Mouse (Mus musculus) heart, adult 18-20 months (tissue): ENCODE data around the gene Gm9922. TPM values are rescaled to one million over a fixed set of nuclear protein-coding genes. Genes with fewer than 3 reads are reported as not detected.

Source experiments
- DNase-seq, 2 experiments: peaks; one replicate each; pipeline ENCODE4 v3.0.0; 2021 to 2022; ENCODE audit warnings: mixed read lengths in 1 of 2
- long read RNA-seq, 2 experiments: library from polyadenylated mRNA; stranded (forward); transcript quantifications; one replicate each; pipeline ENCODE4 v2.0.0; 2021
- total RNA-seq, 2 experiments: library from RNA; stranded (reverse); gene quantifications; 2 replicates each; pipeline ENCODE4 v1.2.3; 2021

Gene Gm9922
- 1 to 10 TPM in 1 of 2 experiments, not detected in 1; 1.0 TPM for total RNA-seq
- long read RNA-seq, experiment 1, partial matches to known transcripts: 0 of 1 reads
- long read RNA-seq, experiment 1, other reads (novel, unspliced or antisense): 0 of 1 reads
- long read RNA-seq, experiment 2, partial matches to known transcripts: 0 of 1 reads
- long read RNA-seq, experiment 2, other reads (novel, unspliced or antisense): 0 of 1 reads

DNA sequence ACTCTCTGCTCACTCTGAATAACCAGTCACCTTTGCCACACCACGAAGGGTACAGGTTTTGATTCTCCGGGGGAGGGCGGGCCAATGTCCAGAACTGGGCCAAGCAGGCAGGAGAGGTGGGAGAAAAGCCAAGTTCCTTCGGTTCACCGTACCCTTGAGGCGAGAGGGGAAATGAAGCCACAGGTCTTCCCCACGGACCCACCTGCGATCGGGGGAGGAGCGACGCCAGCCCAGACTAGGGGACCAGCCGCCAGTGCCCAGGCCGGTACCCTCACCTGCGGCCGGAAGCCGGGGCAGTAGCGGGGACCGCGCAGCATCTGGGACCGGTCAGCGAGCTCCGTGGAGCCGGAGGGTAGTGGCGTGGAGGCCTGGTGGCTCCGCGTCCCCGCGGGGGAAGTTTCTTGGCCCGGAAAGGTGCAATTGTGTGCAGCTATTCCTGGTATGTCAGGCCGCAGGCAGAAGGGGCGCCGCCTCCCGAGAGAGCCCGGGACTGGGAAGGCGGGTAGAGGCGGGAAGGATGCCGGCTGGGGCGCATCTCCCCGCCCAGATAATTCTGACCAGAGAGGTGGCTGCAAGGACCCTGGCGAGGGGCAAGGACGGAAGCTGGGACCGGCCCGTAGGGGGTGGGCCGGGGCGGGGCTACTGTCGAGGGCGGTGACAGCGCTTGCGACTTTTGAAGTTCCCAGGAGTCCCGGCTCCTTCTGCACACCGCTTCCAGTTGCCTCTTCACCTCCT is at the start of gene Gm9922, which contains the start of gene Lmo7:
Gene Gm9922 (minus strand): TSS at position 578 of the 735 bp plus-strand sequence.
Gene Lmo7 (plus strand): TSS at position 721 of the 735 bp plus-strand sequence.
- peak; percentile 75 to 89 for DNase-seq

DNA sequence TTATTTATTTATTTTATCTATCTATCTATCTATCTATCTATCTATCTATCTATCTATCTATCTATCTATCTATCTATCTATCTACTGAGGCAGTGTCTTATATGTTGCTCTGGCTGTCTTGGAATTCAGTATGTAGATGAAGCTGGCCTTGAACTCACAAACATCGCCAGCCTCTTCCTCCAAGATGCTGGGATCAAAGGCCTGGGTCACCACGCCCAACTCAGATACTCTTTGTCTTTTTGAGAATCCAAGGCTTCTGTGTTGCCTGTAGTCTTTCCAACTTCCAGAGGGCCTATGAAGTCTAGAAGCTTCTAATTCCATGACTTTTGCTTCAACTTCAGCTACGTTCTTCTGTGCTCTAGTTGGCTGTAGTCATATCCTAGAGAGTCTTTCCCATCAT is 48.8 kb upstream of the Gm9922 start:
- DNase-seq: no peak

DNA sequence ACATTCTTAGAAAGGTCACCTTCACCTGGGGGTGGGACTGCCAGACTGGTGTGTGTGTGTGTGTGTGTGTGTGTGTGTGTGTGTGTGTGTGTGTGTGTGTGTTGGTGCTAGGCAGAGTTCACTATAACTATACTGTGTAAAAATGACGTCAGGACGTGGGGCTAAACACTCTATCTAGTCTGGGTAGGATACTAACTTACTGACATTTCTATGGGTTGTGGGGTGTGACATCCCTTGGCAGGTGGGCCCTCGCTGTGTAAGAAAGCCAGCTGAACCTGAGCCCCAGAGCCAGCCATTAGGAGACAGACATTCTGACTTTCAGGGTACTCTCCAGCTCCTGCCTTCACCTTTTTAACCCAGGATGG is 47.5 kb upstream of the Gm9922 start:
- no peak for DNase-seq

DNA sequence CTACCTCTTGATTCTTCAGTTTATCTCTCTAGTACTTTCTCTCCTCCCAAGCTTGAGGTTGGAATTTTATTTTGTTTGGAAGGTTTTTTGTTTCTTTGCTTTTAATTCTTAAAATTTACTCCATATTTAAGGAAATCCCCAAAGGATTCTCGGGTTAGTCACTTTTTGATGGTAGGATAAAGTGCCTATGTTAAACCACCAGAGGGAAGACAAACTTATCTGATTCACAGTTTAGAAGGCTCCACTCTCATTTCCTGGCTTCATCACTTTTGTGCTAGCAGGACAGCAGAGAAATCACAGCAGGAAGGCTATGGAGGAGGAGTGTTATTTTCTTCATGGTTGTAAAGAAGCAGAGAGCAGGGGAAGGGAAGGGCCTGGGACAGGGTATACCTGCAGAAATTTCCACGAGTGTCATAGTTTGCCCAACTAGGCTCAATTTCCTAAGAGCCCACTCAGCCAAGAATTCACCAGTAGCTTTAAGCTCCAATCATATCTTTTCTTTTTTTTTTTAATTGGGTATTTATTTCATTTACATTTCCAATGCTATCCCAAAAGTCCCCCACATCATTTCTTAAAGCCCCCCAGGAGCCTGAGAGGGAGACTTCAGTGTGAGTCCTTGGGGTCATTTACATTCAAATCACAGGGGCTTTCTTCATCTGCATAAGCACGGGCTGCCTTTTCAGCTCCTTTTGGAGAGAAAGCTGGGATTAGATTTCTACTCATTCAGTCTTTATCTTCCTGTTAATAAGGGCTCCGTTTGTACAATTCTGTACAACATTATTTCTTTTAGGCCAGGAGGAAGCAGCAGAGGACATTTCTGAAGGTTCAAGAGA is 46.9 kb upstream of the Gm9922 start:
- no peak for DNase-seq

DNA sequence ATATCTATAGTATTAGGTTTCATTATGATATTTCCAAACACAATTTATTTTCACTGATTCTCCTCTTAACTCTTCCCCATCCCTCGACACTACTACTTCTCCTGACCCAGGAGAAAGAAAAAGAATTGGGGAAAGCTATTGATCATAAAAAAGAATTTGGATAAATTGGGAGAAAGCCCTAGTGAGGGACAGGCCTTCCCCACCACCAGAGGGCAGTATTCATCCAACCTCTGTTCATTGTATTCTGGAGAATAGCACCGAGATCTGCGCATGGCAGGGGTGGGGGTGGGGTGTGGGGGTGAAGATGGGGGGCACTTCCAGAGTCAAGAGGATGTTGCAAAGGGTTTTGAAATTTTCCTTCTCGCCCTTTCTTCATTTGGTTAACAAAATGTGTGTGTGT is 45.0 kb upstream of the Gm9922 start:
- peak; percentile 12 to 66 for DNase-seq

DNA sequence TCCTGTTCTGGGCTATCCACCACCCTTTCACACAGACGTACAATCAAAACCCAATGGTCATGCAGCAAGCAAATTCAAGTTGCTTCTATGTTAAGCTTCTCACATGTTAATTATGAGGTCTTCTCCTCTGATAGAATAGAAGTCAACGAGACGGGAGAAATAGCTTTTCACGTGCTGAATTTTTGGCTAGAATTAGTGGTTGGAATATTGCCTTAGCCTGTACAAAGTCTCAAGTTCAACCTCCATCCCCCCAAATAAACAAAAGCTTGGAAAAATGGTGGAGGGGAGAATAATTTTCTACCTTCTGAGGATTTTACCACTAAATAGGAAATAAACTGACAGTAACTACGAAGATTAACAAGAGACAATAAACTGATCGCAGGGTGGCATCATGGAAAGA is 42.1 kb upstream of the Gm9922 start:
- DNase-seq: no peak

DNA sequence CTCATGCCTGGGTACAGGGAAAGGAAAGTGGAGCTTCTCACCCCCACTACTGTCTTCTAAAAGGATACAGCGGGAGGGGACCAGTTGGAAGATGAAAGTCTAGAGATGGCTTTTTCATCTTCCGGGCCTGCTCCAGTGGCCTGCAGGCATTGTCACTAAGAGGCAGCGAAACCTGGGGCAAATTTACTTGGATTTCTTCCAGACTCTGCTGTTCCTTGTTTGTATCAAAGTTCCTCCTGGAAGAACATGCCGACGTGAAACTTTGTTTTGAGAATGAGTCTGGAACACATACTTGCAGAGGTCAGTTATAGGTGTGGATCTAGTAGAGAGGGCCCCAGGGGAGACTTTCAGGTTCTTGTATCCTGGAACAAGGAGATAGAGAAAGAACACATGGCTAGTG is 41.7 kb upstream of the Gm9922 start:
- no peak for DNase-seq

DNA sequence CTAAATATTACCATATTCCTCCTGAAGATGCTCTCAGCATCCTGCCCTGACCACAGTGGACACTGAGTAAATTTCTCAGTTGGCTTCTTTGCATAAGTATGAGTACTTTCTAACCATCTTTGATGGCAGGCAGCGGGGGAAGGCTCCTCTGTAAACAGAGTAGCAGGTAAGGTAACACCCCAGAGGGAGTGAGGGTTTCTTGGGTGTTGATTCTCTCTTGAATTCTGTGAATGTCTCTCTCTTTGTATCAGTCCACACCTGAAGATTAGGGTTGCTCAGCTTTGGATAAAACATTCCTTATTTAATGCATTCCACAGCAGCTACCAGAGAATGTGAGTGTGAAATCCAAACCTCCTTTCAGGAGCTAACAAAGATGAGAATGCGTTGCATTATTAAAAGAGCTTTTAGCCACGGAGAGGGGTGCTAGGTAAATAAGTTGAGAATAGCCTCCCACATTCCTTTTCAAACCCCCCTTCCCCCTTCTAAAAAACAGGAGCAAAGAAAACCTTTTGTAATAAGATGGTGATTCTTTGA is 34.2 kb upstream of the Gm9922 start:
- DNase-seq: no peak

DNA sequence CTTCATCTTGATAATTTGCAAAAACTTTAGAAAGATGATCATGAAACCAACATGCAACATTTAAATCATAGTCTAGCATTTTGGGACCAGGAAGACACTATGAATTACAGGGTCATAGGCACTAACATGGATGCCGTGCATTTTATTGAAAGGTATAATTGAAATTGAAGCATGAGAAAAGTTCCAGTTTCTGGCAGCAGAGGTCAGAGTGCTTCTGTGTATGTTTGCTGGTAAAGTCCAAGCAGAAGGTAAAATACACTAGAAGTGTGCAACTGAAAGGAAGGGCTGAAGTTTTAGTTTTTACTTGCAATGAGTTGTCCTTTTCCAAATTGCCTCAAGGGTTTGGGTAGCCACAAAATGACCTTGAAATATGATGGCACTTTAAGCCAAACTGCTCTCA is 32.7 kb upstream of the Gm9922 start:
- no peak for DNase-seq

DNA sequence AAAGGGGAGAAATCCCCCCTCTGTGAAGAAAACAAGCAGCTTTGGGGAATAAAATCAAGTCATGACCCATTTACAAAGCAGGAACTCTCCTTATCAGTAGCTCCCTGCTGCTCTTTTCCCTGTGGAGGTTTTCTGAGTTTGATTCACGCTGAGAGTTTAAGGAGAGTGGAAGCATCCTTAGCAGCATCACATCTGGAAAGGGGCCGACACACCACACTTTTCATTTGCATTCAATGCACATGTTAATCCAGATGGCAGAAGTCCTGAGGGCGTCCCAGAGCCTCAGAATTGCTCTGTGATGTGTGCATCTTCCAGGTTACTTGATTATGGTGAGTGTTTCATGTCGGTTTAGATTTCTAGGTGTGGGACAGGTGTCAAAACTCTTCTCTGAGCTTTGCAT is 25.8 kb upstream of the Gm9922 start:
- DNase-seq: no peak

DNA sequence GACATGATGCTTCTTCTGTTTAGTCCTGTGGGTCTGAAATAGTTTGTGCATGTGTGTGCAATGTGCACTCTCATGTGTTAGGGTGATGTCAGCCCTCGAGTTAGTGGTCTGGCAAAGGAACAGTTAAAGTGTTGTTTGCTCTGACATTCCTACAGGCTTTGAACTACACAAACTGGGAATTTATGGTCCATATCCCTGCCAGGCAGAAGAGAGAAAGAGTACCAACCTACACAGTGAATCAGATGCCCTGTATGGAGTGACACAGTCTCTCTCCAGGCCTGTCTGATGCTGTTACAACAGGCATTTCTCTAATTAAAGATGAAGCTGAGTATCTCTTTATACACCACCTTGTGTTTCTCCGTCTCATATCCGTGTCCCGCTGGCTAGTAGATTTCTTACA is 21.3 kb upstream of the Gm9922 start:
- DNase-seq: no peak

DNA sequence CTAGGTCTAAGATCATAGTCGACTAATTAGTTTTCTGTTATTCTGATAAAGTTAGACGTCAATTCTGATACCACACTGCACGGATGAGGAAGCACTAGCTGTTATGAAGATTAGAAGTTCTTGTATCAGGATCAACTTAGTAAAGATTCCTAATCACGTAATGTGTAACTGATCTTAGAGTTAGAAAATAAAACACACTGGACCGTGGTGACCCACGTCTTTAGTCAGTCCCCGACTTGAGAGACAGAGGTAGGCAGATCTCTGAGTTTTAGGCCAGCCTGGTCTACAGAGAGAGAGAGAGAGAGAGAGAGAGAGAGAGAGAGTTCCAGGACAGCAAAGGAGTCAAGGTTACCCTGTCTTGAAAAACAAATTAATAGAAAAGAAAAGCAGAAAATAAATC is 18.8 kb upstream of the Gm9922 start:
- no peak for DNase-seq

DNA sequence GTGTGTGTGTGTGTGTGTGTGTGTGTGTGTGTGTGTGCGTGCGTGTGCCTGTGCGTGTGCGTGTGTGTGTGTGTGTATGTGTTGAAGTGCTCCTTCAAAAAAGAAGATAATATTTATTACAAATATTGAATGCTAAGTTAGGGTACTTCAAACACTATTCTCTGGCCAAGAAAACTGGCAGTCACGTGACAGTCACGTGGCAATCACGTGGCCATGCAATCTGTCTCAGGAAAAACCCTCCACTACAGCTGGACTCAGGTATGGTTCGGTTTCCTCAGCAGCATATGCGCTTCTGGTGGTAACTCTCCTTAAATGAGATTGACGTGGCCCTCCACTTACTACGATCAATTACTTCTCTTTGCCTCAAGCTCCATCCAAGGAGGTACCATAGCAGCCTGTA is 18.2 kb upstream of the Gm9922 start:
- DNase-seq: no peak

DNA sequence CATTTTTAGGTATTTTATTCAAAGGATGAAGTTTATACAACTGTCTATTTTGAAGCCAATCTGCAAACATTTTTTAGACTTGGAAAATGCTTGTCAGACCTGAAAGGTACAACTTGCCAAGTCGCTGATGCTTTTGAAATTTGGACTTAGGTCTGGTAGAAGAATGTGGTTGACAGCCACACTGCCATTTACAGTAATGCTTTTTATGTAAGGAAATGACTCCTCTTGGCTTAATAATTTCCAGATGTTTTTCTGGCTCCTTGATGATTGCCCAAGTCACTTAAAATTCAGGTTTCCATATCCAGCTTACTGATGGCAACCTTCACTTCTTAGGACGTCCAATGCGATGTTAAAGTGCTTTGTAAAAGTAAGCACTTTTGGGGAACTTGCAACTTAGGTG is 17.0 kb upstream of the Gm9922 start:
- no peak for DNase-seq

DNA sequence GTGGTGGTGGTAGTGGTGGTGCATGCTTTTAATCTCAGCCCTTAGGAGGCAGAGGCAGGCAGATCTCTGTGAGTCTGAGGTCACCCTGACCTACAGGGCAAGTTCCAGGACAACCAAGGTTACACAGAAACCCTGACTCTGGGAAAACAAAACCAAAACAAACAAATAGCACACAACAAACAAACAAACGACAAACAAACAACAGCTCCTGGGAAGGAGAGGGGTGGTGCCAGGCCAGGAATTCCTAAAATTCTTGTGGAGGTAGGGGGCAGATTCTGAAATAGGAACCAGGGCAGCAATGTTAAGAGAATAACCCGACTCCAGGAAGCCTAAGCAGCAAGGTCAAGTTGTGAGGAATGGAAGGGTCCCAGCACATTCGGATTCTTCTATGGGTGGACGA is 7.9 kb upstream of the Gm9922 start:
- no peak for DNase-seq

DNA sequence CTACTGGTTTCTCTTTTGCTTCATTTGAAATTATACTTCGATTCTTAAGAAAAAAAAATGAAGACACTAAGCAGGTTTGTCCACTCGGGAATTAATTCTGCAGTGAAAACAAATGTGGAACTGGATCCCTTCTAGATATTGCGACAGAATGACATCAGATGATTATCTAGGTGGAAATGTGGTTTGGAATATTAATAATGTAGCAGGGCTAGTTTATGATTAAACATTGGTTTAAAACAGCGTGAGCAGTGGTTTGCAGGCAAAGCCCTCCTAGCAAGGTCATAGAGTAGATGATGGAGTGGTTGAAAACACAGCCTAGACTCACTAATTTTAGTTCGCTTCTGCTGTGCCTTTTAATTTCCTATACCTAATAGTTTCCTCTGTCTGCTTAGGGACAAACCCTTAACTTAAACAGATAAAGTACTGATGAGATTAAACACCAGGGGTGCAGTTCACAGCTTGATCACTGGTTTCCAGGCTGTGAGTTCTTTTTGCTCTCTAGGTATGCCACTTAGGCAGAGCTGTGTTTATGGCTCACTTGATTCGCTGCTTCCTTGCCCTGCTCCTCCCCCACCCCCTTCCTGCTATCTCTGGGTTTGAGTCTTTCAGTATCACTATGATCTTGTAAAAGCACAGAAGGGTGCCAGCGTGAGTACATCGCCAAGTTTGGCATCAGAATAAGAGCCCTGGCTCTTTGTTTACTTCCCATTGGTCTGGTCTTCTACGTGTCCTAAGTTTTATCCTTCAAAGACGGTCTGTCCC is 4.1 kb upstream of the Gm9922 start:
- no peak for DNase-seq

DNA sequence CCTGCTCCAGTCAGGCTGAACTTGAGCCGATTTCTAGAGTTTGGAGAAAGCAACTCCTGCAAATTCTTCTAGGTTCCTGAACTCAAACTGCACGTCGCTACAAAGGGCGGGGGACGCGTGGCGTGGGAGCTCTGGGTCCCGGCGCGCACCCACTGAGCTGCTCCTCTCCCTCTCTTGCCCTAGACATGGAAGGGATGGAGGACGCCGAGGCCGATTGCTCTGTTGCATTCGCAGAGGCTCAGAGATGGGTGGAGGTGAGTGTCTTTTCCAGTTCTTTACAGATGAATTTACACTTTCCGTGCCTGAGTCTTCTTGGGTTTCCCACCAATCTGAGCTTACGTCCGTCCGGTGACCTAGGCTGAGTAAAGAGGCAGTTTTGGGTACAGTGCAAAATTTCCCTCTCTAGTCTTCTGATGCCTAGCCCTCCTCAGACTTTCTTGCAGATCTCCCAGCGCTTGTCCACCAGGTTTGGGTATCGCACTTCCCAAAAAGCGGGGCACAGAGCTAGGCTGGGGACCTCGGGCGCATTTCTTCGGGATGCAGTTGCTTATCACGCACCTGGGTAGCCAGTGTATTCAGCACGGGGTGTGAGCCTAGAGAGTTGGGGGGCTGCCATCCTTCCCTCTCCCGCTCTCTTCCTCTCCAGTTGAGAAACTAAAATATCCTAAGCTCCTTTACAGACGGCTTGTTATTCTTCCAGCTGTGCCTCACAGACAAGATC is 518 bp upstream of the Gm9922 start:
- DNase-seq: no peak

DNA sequence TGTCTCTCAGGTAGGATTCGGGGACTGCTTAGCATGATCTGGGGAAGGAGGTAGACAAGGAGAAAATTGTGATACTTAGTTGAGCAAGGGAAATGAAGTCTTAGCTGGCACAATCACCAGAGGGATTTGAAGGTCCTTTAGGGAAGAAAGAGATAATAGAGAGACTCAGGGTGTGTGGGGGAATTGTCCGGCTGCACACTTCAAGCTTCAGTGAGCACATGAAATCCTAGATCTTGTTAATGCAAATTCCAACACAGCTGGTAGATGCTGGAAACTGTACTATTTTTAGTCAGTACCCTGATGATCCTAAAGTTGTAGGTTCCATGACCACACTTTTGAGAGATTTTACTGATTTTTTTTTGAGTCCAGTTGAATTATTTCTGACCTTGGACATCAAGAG is 15.2 kb downstream of the Gm9922 start:
- no peak for DNase-seq

DNA sequence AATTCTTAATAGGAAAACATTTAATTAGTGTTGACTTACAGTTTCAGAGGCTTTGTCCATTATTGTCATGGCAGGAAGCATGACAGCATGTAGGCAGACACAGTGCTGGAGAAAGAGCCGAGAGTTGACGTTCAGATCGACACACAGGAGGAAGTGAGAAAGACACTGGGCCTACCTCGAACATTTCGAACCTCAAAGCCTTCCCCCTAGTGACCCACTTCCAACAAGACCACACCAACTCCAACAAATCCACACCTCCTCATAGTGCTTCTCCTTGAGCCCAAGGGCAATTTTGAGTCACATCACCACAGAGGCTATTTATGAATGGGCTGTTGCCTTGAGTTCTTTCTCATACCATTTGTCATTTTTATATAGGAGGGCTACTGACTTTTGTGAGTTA is 22.5 kb downstream of the Gm9922 start:
- no peak for DNase-seq

DNA sequence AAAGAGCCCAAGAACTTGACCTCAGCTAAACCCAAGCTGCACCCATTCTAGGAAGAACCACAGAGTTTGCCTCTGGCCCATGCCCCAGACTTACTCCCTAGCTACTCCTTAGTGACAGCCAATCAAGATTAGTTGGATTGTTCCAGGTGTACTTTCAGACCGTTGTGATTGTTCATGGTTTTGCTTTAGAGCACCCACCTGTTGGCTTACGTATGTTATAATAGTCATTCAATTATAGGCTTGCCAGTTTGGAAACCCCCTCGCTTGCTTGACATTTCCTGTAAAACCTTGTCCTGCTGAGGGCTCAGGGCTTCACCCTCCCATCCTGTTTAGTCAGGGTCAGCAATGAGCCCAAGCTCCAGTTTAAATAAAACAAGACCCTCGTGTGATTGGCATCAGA is 25.1 kb downstream of the Gm9922 start:
- DNase-seq: no peak

DNA sequence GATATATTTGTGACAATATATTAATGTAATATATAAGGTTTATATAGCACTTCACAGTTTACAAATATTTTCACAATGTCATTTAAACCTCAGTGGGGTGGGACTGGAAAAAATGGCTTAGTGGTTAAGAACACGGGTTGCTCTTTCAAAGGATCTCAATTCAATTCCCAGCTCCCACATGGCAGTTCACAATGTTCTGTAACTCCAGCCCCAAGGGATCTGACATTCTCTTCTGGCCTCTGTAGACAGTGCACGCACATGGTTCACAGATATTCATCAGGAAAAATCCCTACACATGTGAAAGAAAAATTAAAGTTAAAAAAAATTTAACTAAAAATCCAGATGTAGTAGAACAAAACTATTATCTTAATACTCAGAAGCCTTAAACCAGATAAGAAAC is 41.2 kb downstream of the Gm9922 start:
- peak; percentile 28 to 59 for DNase-seq

DNA sequence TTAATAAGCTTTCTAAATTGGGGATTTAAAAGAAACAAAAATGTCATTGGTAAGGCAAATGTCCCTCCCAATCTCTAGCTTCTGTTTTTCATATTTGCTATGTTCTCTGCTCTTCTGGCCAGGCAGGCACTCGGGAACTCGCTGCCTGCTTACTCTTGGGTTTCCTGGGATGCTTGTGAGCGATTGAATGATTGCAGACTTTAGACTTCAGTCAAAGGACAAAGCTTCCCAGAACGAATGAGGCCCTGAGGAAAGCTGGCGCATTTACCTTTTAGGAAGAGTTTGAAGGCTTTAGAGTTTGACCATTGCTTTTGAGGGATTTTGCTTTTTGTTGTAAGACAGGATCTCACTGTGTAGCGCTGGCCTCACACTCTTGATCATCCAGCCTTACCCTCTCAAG is 41.9 kb downstream of the Gm9922 start:
- no peak for DNase-seq
